In the genomic region with DNA sequence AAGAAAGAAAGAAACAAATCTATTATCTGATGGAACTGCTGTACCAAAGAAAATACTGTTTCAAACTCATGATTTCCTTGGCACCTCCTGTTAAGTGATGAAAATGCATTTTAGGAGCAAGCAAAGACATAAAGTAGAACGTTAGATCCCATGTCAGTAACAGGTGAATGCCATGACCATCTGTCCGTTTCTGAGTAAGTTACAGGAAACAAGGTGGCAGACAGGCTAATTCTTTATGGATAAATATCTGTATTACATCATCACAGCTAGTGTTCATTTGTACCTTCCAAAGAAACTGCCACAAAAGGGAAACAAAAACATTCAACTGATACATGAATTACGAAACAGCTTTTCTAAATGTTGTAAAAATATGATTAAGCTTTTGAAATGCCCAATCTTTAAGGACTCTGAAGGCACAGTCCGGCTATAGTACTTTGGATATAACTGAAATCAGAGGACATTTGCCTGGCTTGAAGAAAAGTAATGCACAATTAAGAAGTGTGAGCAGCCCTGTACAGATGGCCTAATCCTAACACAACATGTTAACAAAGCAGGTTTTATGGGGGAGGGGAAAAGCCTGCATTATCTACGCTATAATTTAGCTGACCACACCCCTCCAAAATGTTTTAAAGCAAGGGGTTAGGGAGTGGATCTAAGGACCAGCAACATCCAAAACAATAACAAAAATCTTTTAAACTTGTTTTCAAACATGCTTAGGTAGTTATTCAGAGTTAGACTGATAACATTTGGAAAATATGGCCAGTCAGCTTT, we compare ENCODE assay signal across 10 mouse cellular contexts. TPM values are rescaled to one million over a fixed set of nuclear protein-coding genes. Genes with fewer than 3 reads are reported as not detected.
A peak's percentile ranks its signal among the peaks of the same experiment; 100 is the strongest.
DNase-seq lines count a peak whose midpoint lies in the region; ATAC-seq lines count a peak whose summit lies in the region.
"Had no signal": no experiment of that assay in that cellular context is flagged by ENCODE, and none has a peak within 500 bp of the region (broad histone marks: within the 10 kb centered on the region; RNA-seq: fewer than 3 reads in every experiment).

No protein-coding gene starts in this region.

- H3K9ac ChIP-seq in intestine, embryonic 14.5 days (ENCODE audit: low read length) = no peak overlapping the region
- no peak overlapping the region for H3K9ac ChIP-seq in intestine, embryonic 15.5 days
- no peak overlapping the region for H3K9ac ChIP-seq in hindbrain, embryonic 12.5 days
- H3K9ac ChIP-seq in midbrain, embryonic 15.5 days = no peak overlapping the region
- H3K9ac ChIP-seq: limb, embryonic 15.5 days had no signal

- 59% methylated on average over 5 of the region's 5 CpGs for WGBS in intestine, embryonic 14.5 days
- 61% methylated on average over 5 of the region's 5 CpGs for WGBS in intestine, embryonic 15.5 days
- 58% methylated on average over 5 of the region's 5 CpGs for WGBS in hindbrain, embryonic 12.5 days
- 42% methylated on average over 5 of the region's 5 CpGs for WGBS in midbrain, embryonic 15.5 days

- no peak overlapping the region for H3K4me3 ChIP-seq in intestine, embryonic 14.5 days (ENCODE audit: low read depth, low read length)
- no peak overlapping the region for H3K4me3 ChIP-seq in intestine, embryonic 15.5 days (replicated peaks)
- H3K4me3 ChIP-seq in hindbrain, embryonic 12.5 days = no peak overlapping the region
- H3K4me3 ChIP-seq in midbrain, embryonic 15.5 days = 0 out of 2 replicates have a peak overlapping the region, but pooled peaks have one; percentile 11

- no peak for DNase-seq in intestine, embryonic 14.5 days (ENCODE audit: low spot score)
- DNase-seq in c-Kit-positive CD71-negative TER-119-negative erythroid progenitor cells, embryonic 14.5 days (ENCODE audit: low read depth) = peak; percentile 13
- DNase-seq in gastrocnemius, adult 18-20 months (ENCODE audit: low spot score) = no peak
- no peak for DNase-seq in layer of hippocampus, postnatal 36 days
- no peak for DNase-seq in testis, postnatal 10 days (ENCODE audit: low spot score)
- DNase-seq: adrenal gland, postnatal 36 days had no signal

- H3K9me3 ChIP-seq in intestine, embryonic 14.5 days (ENCODE audit: control insufficient read depth, low read length) = no peaks in the 10 kb centered on the region
- H3K9me3 ChIP-seq in intestine, embryonic 15.5 days = no peaks in the 10 kb centered on the region
- H3K9me3 ChIP-seq in hindbrain, embryonic 12.5 days (replicated peaks) = no peaks in the 10 kb centered on the region
- no peaks in the 10 kb centered on the region for H3K9me3 ChIP-seq in midbrain, embryonic 15.5 days
- H3K9me3 ChIP-seq: limb, embryonic 15.5 days had no signal

- peak overlapping the region; percentile 96; the same call in 1 of the 2 replicates for H3K4me2 ChIP-seq in intestine, embryonic 14.5 days (ENCODE audit: low read length)
- no peak overlapping the region for H3K4me2 ChIP-seq in intestine, embryonic 15.5 days (replicated peaks)
- H3K4me2 ChIP-seq in hindbrain, embryonic 12.5 days (replicated peaks) = peak overlapping the region; percentile 85
- peak overlapping the region; percentile 56 for H3K4me2 ChIP-seq in midbrain, embryonic 15.5 days

- no peaks in the 10 kb centered on the region for H3K27me3 ChIP-seq in intestine, embryonic 14.5 days (replicated peaks; ENCODE audit: control insufficient read depth, insufficient read depth, low read length)
- H3K27me3 ChIP-seq in intestine, embryonic 15.5 days (replicated peaks) = no peaks in the 10 kb centered on the region
- H3K27me3 ChIP-seq in hindbrain, embryonic 12.5 days = no peaks in the 10 kb centered on the region
- no peaks in the 10 kb centered on the region for H3K27me3 ChIP-seq in midbrain, embryonic 15.5 days (replicated peaks)
- H3K27me3 ChIP-seq: limb, embryonic 15.5 days had no signal

- H3K27ac ChIP-seq in intestine, embryonic 14.5 days (ENCODE audit: low read depth) = no peak overlapping the region
- H3K27ac ChIP-seq in intestine, embryonic 15.5 days = no peak overlapping the region
- H3K27ac ChIP-seq in hindbrain, embryonic 12.5 days = no peak overlapping the region
- H3K27ac ChIP-seq in midbrain, embryonic 15.5 days = no peak overlapping the region
- H3K27ac ChIP-seq: limb, embryonic 15.5 days had no signal

- ATAC-seq in intestine, embryonic 14.5 days (replicated peaks; ENCODE audit: low FRiP score, low TSS enrichment, low read depth) = no peak
- ATAC-seq in intestine, embryonic 15.5 days = no peak
- no peak for ATAC-seq in hindbrain, embryonic 12.5 days (ENCODE audit: low FRiP score)
- ATAC-seq in midbrain, embryonic 15.5 days (replicated peaks) = no peak

- no peaks in the 10 kb centered on the region for H3K36me3 ChIP-seq in intestine, embryonic 14.5 days (ENCODE audit: control insufficient read depth, insufficient read depth, low read length)
- H3K36me3 ChIP-seq in intestine, embryonic 15.5 days = no peaks in the 10 kb centered on the region
- H3K36me3 ChIP-seq in hindbrain, embryonic 12.5 days = 0 out of 2 replicates have a peak, but pooled peaks cover 5% of the 10 kb centered on the region
- H3K36me3 ChIP-seq in midbrain, embryonic 15.5 days (replicated peaks) = no peaks in the 10 kb centered on the region
- H3K36me3 ChIP-seq: limb, embryonic 15.5 days had no signal

- H3K4me1 ChIP-seq in intestine, embryonic 14.5 days (replicated peaks; ENCODE audit: control insufficient read depth, insufficient read depth, low read length) = peaks cover 10% of the 10 kb centered on the region
- no peaks in the 10 kb centered on the region for H3K4me1 ChIP-seq in intestine, embryonic 15.5 days (replicated peaks)
- peaks cover 18% of the 10 kb centered on the region for H3K4me1 ChIP-seq in hindbrain, embryonic 12.5 days
- peaks cover 21% of the 10 kb centered on the region for H3K4me1 ChIP-seq in midbrain, embryonic 15.5 days

RNA-seq across cellular contexts. Expression of gene Qser1, which starts 2.2 kb away (rescaled TPM):
- polyA plus RNA-seq in intestine, embryonic 14.5 days (2014; fragmentation: Nextera tagmentation; extraction: Ambion mirVana) = 15.8 and 16.5 TPM in 2 replicates
- 7.3 and 8.0 TPM in 2 replicates for polyA plus RNA-seq in intestine, embryonic 15.5 days (2015; fragmentation: Nextera tagmentation; extraction: Ambion mirVana)
- polyA plus RNA-seq in hindbrain, embryonic 12.5 days (2016; fragmentation: Nextera tagmentation; extraction: Ambion mirVana) = 11.0 and 11.1 TPM in 2 replicates
- polyA plus RNA-seq in midbrain, embryonic 15.5 days (2015; fragmentation: Nextera tagmentation; extraction: Ambion mirVana) = 6.5 and 7.1 TPM in 2 replicates
- total RNA-seq in gastrocnemius, adult 18-20 months (2021) = 10 to 100 TPM; 61.7 TPM
- total RNA-seq in layer of hippocampus, postnatal 36 days (2021) = 10 to 100 TPM; 10.5 to 11.3 TPM

RNA-seq across cellular contexts. Expression of gene Prrg4, which starts 35.3 kb away (rescaled TPM):
- polyA plus RNA-seq in intestine, embryonic 14.5 days (2014; fragmentation: Nextera tagmentation; extraction: Ambion mirVana) = 1.3 and 2.7 TPM in 2 replicates
- 2.3 and 4.0 TPM in 2 replicates for polyA plus RNA-seq in intestine, embryonic 15.5 days (2015; fragmentation: Nextera tagmentation; extraction: Ambion mirVana)
- 1.6 TPM in 2 replicates for polyA plus RNA-seq in hindbrain, embryonic 12.5 days (2016; fragmentation: Nextera tagmentation; extraction: Ambion mirVana)
- 0.40 and 0.44 TPM in 2 replicates for polyA plus RNA-seq in midbrain, embryonic 15.5 days (2015; fragmentation: Nextera tagmentation; extraction: Ambion mirVana)
- total RNA-seq in gastrocnemius, adult 18-20 months (2021) = under 1 TPM; 0.21 to 0.33 TPM
- under 1 TPM; 0.20 to 0.56 TPM for total RNA-seq in layer of hippocampus, postnatal 36 days (2021)

RNA-seq across cellular contexts. Expression of gene Ccdc73, which starts 53.2 kb away (rescaled TPM):
- polyA plus RNA-seq in intestine, embryonic 14.5 days (2014; fragmentation: Nextera tagmentation; extraction: Ambion mirVana) = 7.2 and 10.2 TPM in 2 replicates
- 4.6 and 5.8 TPM in 2 replicates for polyA plus RNA-seq in intestine, embryonic 15.5 days (2015; fragmentation: Nextera tagmentation; extraction: Ambion mirVana)
- 7.9 and 9.9 TPM in 2 replicates for polyA plus RNA-seq in hindbrain, embryonic 12.5 days (2016; fragmentation: Nextera tagmentation; extraction: Ambion mirVana)
- 4.4 and 5.2 TPM in 2 replicates for polyA plus RNA-seq in midbrain, embryonic 15.5 days (2015; fragmentation: Nextera tagmentation; extraction: Ambion mirVana)
- 1 to 10 TPM; 3.1 to 4.5 TPM for total RNA-seq in gastrocnemius, adult 18-20 months (2021)
- total RNA-seq in layer of hippocampus, postnatal 36 days (2021) = 1 to 10 TPM; 1.5 to 2.1 TPM
